Mouse (Mus musculus): ENCODE data around the gene Eif2a. TPM values are rescaled to one million over a fixed set of nuclear protein-coding genes. Genes with fewer than 3 reads are reported as not detected.

The Eif2a gene
- polyA plus RNA-seq, 1 experiment from 2014 or later = 44.6 TPM

- ATAC-seq = no peak
- Histone ChIP-seq H3K9me3 (ENCODE audit: control insufficient read depth, low read length) (no peaks in the 10 kb centered on the region), H3K36me3 (ENCODE audit: control insufficient read depth, insufficient read depth) (peaks cover 11% of the 10 kb centered on the region), H3K4me2 (ENCODE audit: low read length) (no peak overlapping the region), H3K27ac (ENCODE audit: low read length) (no peak overlapping the region), H3K4me1 (replicated peaks; ENCODE audit: control insufficient read depth, insufficient read depth, low read length) (no peaks in the 10 kb centered on the region), H3K9ac (replicated peaks; ENCODE audit: low read depth, low read length) (no peak overlapping the region), H3K27me3 (replicated peaks; ENCODE audit: control insufficient read depth, insufficient read depth, low read length) (no peaks in the 10 kb centered on the region), H3K4me3 (replicated peaks; ENCODE audit: low read length) (no peak overlapping the region)
- WGBS = 94% methylated on average over 5 of the region's 5 CpGs
Measured at GRCm38 (mm10) chr3:58517800-58518199, 7.8 kb upstream of the Eif2a start.

- Histone ChIP-seq H3K4me3 (replicated peaks; ENCODE audit: low read length) (no peak overlapping the region), H3K4me1 (replicated peaks; ENCODE audit: control insufficient read depth, insufficient read depth, low read length) (no peaks in the 10 kb centered on the region; the same call in 1 of the 2 replicates), H3K36me3 (ENCODE audit: control insufficient read depth, insufficient read depth) (peaks cover 16% of the 10 kb centered on the region), H3K9ac (replicated peaks; ENCODE audit: low read depth, low read length) (no peak overlapping the region), H3K27ac (ENCODE audit: low read length) (no peak overlapping the region), H3K27me3 (replicated peaks; ENCODE audit: control insufficient read depth, insufficient read depth, low read length) (no peaks in the 10 kb centered on the region), H3K4me2 (ENCODE audit: low read length) (no peak overlapping the region), H3K9me3 (ENCODE audit: control insufficient read depth, low read length) (no peaks in the 10 kb centered on the region)
- WGBS = 90% methylated on average over 2 of the region's 2 CpGs
- no peak for ATAC-seq
Measured at GRCm38 (mm10) chr3:58518962-58519361, 6.7 kb upstream of the Eif2a start.

- Histone ChIP-seq H3K9me3 (ENCODE audit: control insufficient read depth, low read length) (no peaks in the 10 kb centered on the region), H3K27me3 (replicated peaks; ENCODE audit: control insufficient read depth, insufficient read depth, low read length) (no peaks in the 10 kb centered on the region), H3K9ac (replicated peaks; ENCODE audit: low read depth, low read length) (no peak overlapping the region), H3K4me2 (ENCODE audit: low read length) (no peak overlapping the region), H3K36me3 (ENCODE audit: control insufficient read depth, insufficient read depth) (peaks cover 16% of the 10 kb centered on the region), H3K4me3 (replicated peaks; ENCODE audit: low read length) (no peak overlapping the region), H3K4me1 (replicated peaks; ENCODE audit: control insufficient read depth, insufficient read depth, low read length) (peaks cover 4% of the 10 kb centered on the region; the same call in 1 of the 2 replicates), H3K27ac (ENCODE audit: low read length) (no peak overlapping the region)
- no peak for ATAC-seq
- WGBS = 67% methylated on average over 3 of the region's 3 CpGs
Measured at GRCm38 (mm10) chr3:58519536-58519935, 6.1 kb upstream of the Eif2a start.

GRCm38 (mm10) chr3:58520286-58520685 is 5.3 kb upstream of the Eif2a start:
- Histone ChIP-seq H3K4me3 (replicated peaks; ENCODE audit: low read length) (no peak overlapping the region), H3K9me3 (ENCODE audit: control insufficient read depth, low read length) (no peaks in the 10 kb centered on the region), H3K4me2 (ENCODE audit: low read length) (no peak overlapping the region), H3K27me3 (replicated peaks; ENCODE audit: control insufficient read depth, insufficient read depth, low read length) (no peaks in the 10 kb centered on the region), H3K9ac (replicated peaks; ENCODE audit: low read depth, low read length) (no peak overlapping the region), H3K27ac (ENCODE audit: low read length) (no peak overlapping the region), H3K4me1 (replicated peaks; ENCODE audit: control insufficient read depth, insufficient read depth, low read length) (peaks cover 7% of the 10 kb centered on the region), H3K36me3 (ENCODE audit: control insufficient read depth, insufficient read depth) (peaks cover 16% of the 10 kb centered on the region)
- no peak for ATAC-seq
- whole genome bisulfite sequencing = 88% methylated on average over 6 of the region's 6 CpGs

GRCm38 (mm10) chr3:58521361-58521760 is 4.3 kb upstream of the Eif2a start:
- Histone ChIP-seq H3K4me2 (ENCODE audit: low read length) (no peak overlapping the region), H3K27ac (ENCODE audit: low read length) (no peak overlapping the region), H3K4me3 (replicated peaks; ENCODE audit: low read length) (no peak overlapping the region), H3K9me3 (ENCODE audit: control insufficient read depth, low read length) (no peaks in the 10 kb centered on the region), H3K9ac (replicated peaks; ENCODE audit: low read depth, low read length) (no peak overlapping the region), H3K27me3 (replicated peaks; ENCODE audit: control insufficient read depth, insufficient read depth, low read length) (no peaks in the 10 kb centered on the region), H3K4me1 (replicated peaks; ENCODE audit: control insufficient read depth, insufficient read depth, low read length) (peaks cover 7% of the 10 kb centered on the region), H3K36me3 (ENCODE audit: control insufficient read depth, insufficient read depth) (peaks cover 16% of the 10 kb centered on the region)
- ATAC-seq = no peak
- 85% methylated on average over 2 of the region's 2 CpGs for WGBS

- H3K27ac ChIP-seq (ENCODE audit: low read length) = no peak overlapping the region
- peaks cover 16% of the 10 kb centered on the region for H3K36me3 ChIP-seq (ENCODE audit: control insufficient read depth, insufficient read depth)
- H3K27me3 ChIP-seq (replicated peaks; ENCODE audit: control insufficient read depth, insufficient read depth, low read length) = no peaks in the 10 kb centered on the region
- peaks cover 13% of the 10 kb centered on the region for H3K4me1 ChIP-seq (replicated peaks; ENCODE audit: control insufficient read depth, insufficient read depth, low read length)
- no peak for ATAC-seq
- H3K9ac ChIP-seq (replicated peaks; ENCODE audit: low read depth, low read length) = no peak overlapping the region
- WGBS = 97% methylated on average over 3 of the region's 3 CpGs
- no peaks in the 10 kb centered on the region for H3K9me3 ChIP-seq (ENCODE audit: control insufficient read depth, low read length)
- H3K4me2 ChIP-seq (ENCODE audit: low read length) = no peak overlapping the region
- no peak overlapping the region for H3K4me3 ChIP-seq (replicated peaks; ENCODE audit: low read length)
Measured at GRCm38 (mm10) chr3:58523386-58523785, 2.2 kb upstream of the Eif2a start.

- WGBS = 63% methylated on average over 4 of the region's 4 CpGs
- Histone ChIP-seq H3K27me3 (replicated peaks; ENCODE audit: control insufficient read depth, insufficient read depth, low read length) (no peaks in the 10 kb centered on the region), H3K4me2 (ENCODE audit: low read length) (peak overlapping the region; percentile 92), H3K9ac (replicated peaks; ENCODE audit: low read depth, low read length) (no peak overlapping the region), H3K4me1 (replicated peaks; ENCODE audit: control insufficient read depth, insufficient read depth, low read length) (peaks cover 13% of the 10 kb centered on the region), H3K9me3 (ENCODE audit: control insufficient read depth, low read length) (no peaks in the 10 kb centered on the region), H3K36me3 (ENCODE audit: control insufficient read depth, insufficient read depth) (peaks cover 16% of the 10 kb centered on the region), H3K4me3 (replicated peaks; ENCODE audit: low read length) (0 out of 2 replicates have a peak overlapping the region, but pooled peaks have one; percentile 1), H3K27ac (ENCODE audit: low read length) (no peak overlapping the region)
- no peak for ATAC-seq
Measured at GRCm38 (mm10) chr3:58524246-58524645, 1.4 kb upstream of the Eif2a start.

- no peaks in the 10 kb centered on the region for H3K27me3 ChIP-seq (replicated peaks; ENCODE audit: control insufficient read depth, insufficient read depth, low read length)
- H3K27ac ChIP-seq (ENCODE audit: low read length) = peak overlapping the region; percentile 87
- no peak; the same call in 1 of the 2 replicates for ATAC-seq
- peak overlapping the region; percentile 83 for H3K4me3 ChIP-seq (replicated peaks; ENCODE audit: low read length)
- peaks cover 13% of the 10 kb centered on the region for H3K4me1 ChIP-seq (replicated peaks; ENCODE audit: control insufficient read depth, insufficient read depth, low read length)
- peak overlapping the region; percentile 85 for H3K9ac ChIP-seq (replicated peaks; ENCODE audit: low read depth, low read length)
- 0% methylated on average over 40 of the region's 40 CpGs for WGBS
- peak overlapping the region; percentile 92 for H3K4me2 ChIP-seq (ENCODE audit: low read length)
- peaks cover 16% of the 10 kb centered on the region for H3K36me3 ChIP-seq (ENCODE audit: control insufficient read depth, insufficient read depth)
- H3K9me3 ChIP-seq (ENCODE audit: control insufficient read depth, low read length) = no peaks in the 10 kb centered on the region
Measured at GRCm38 (mm10) chr3:58525166-58525565, 455 bp upstream of the Eif2a start.

- ATAC-seq = no peak
- Histone ChIP-seq H3K4me2 (ENCODE audit: low read length) (peak overlapping the region; percentile 63), H3K4me1 (replicated peaks; ENCODE audit: control insufficient read depth, insufficient read depth, low read length) (peaks cover 13% of the 10 kb centered on the region), H3K27ac (ENCODE audit: low read length) (no peak overlapping the region), H3K4me3 (replicated peaks; ENCODE audit: low read length) (peak overlapping the region; percentile 83), H3K9me3 (ENCODE audit: control insufficient read depth, low read length) (no peaks in the 10 kb centered on the region), H3K9ac (replicated peaks; ENCODE audit: low read depth, low read length) (peak overlapping the region; percentile 85), H3K27me3 (replicated peaks; ENCODE audit: control insufficient read depth, insufficient read depth, low read length) (no peaks in the 10 kb centered on the region), H3K36me3 (ENCODE audit: control insufficient read depth, insufficient read depth) (peaks cover 16% of the 10 kb centered on the region)
- 5% methylated on average over 4 of the region's 4 CpGs for WGBS
Measured at GRCm38 (mm10) chr3:58526408-58526737, 752 bp downstream of the Eif2a start.

- no peak for ATAC-seq
- WGBS = 92% methylated on average over 3 of the region's 3 CpGs
- no peaks in the 10 kb centered on the region for H3K27me3 ChIP-seq (replicated peaks; ENCODE audit: control insufficient read depth, insufficient read depth, low read length)
- no peak overlapping the region for H3K4me3 ChIP-seq (replicated peaks; ENCODE audit: low read length)
- no peak overlapping the region for H3K4me2 ChIP-seq (ENCODE audit: low read length)
- H3K36me3 ChIP-seq (ENCODE audit: control insufficient read depth, insufficient read depth) = peaks cover 26% of the 10 kb centered on the region
- no peaks in the 10 kb centered on the region for H3K9me3 ChIP-seq (ENCODE audit: control insufficient read depth, low read length)
- H3K9ac ChIP-seq (replicated peaks; ENCODE audit: low read depth, low read length) = no peak overlapping the region
- no peak overlapping the region for H3K27ac ChIP-seq (ENCODE audit: low read length)
- no peaks in the 10 kb centered on the region for H3K4me1 ChIP-seq (replicated peaks; ENCODE audit: control insufficient read depth, insufficient read depth, low read length)
Measured at GRCm38 (mm10) chr3:58536573-58536972, 11.0 kb downstream of the Eif2a start.

Data from forebrain, embryonic 16.5 days (tissue).